14 mouse cellular contexts compared by ENCODE assay signal in genomic region chr17:46255147-46255546, GRCm38 (mm10). TPM values are rescaled to one million over a fixed set of nuclear protein-coding genes. Genes with fewer than 3 reads are reported as not detected.
DNase-seq lines count a peak whose midpoint lies in the region; ATAC-seq lines count a peak whose summit lies in the region.
"Had no signal": no experiment of that assay in that cellular context is flagged by ENCODE, and none has a peak within 500 bp of the region (broad histone marks: within the 10 kb centered on the region; RNA-seq: fewer than 3 reads in every experiment).

No protein-coding gene starts in this region.

- peaks cover 22% of the 10 kb centered on the region for H3K27me3 ChIP-seq in heart, embryonic 11.5 days (ENCODE audit: control insufficient read depth, insufficient read depth, low read length)
- peaks cover 35% of the 10 kb centered on the region for H3K27me3 ChIP-seq in embryonic facial prominence, embryonic 10.5 days (replicated peaks; ENCODE audit: low read depth, poor library complexity, severe bottlenecking)
- peaks cover 9% of the 10 kb centered on the region; the same call in 1 of the 2 replicates for H3K27me3 ChIP-seq in hindbrain, embryonic 11.5 days (ENCODE audit: control insufficient read depth, insufficient read depth, low read length)
- H3K27me3 ChIP-seq in midbrain, embryonic 12.5 days: peaks cover 21% of the 10 kb centered on the region

- no peaks in the 10 kb centered on the region for H3K9me3 ChIP-seq in heart, embryonic 11.5 days (replicated peaks; ENCODE audit: control insufficient read depth, low read length)
- no peaks in the 10 kb centered on the region for H3K9me3 ChIP-seq in embryonic facial prominence, embryonic 10.5 days
- H3K9me3 ChIP-seq in hindbrain, embryonic 11.5 days (ENCODE audit: control insufficient read depth, low read length): no peaks in the 10 kb centered on the region
- no peaks in the 10 kb centered on the region for H3K9me3 ChIP-seq in midbrain, embryonic 12.5 days

- H3K4me1 ChIP-seq in heart, embryonic 11.5 days (ENCODE audit: control insufficient read depth, insufficient read depth, low read length): peaks cover 5% of the 10 kb centered on the region; the same call in 1 of the 2 replicates
- peaks cover 29% of the 10 kb centered on the region for H3K4me1 ChIP-seq in embryonic facial prominence, embryonic 10.5 days
- H3K4me1 ChIP-seq in hindbrain, embryonic 11.5 days (replicated peaks; ENCODE audit: control insufficient read depth, insufficient read depth, low read length): peaks cover 9% of the 10 kb centered on the region; the same call in 1 of the 2 replicates
- peaks cover 20% of the 10 kb centered on the region for H3K4me1 ChIP-seq in midbrain, embryonic 12.5 days

- no peak overlapping the region for H3K4me2 ChIP-seq in heart, embryonic 11.5 days
- H3K4me2 ChIP-seq in hindbrain, embryonic 11.5 days (replicated peaks; ENCODE audit: low read depth, low read length): peak overlapping the region; percentile 99; the same call in 1 of the 2 replicates
- H3K4me2 ChIP-seq in midbrain, embryonic 12.5 days (replicated peaks): peak overlapping the region; percentile 98

- peak overlapping the region; percentile 71; the same call in 1 of the 2 replicates for H3K4me3 ChIP-seq in heart, embryonic 11.5 days (ENCODE audit: low read depth, low read length)
- H3K4me3 ChIP-seq in embryonic facial prominence, embryonic 10.5 days: peak overlapping the region; percentile 80; the same call in 1 of the 2 replicates
- H3K4me3 ChIP-seq in hindbrain, embryonic 11.5 days (ENCODE audit: low read depth, low read length): no peak overlapping the region
- peak overlapping the region; percentile 76 for H3K4me3 ChIP-seq in midbrain, embryonic 12.5 days

- H3K27ac ChIP-seq in heart, embryonic 11.5 days (ENCODE audit: low read depth, low read length): no peak overlapping the region
- no peak overlapping the region for H3K27ac ChIP-seq in embryonic facial prominence, embryonic 10.5 days (replicated peaks)
- no peak overlapping the region for H3K27ac ChIP-seq in hindbrain, embryonic 11.5 days (ENCODE audit: low read depth, low read length)
- H3K27ac ChIP-seq in midbrain, embryonic 12.5 days (replicated peaks): no peak overlapping the region
- H3K27ac ChIP-seq: liver, embryonic 14.5 days had no signal

- ATAC-seq in heart, embryonic 11.5 days (replicated peaks; ENCODE audit: insufficient number of reproducible peaks, low FRiP score, low TSS enrichment): no peak
- ATAC-seq in hindbrain, embryonic 11.5 days (ENCODE audit: low FRiP score): no peak
- ATAC-seq in midbrain, embryonic 12.5 days (ENCODE audit: low FRiP score, low read depth): no peak
- ATAC-seq: activated CD4-positive, CD25-positive, alpha-beta regulatory T cell, adult 4 months had no signal

- no peak for DNase-seq in heart, postnatal 4 days
- DNase-seq in embryonic facial prominence, embryonic 10.5 days (ENCODE audit: low spot score): no peak
- DNase-seq in hindbrain, embryonic 11.5 days (ENCODE audit: low spot score): peak; percentile 11
- DNase-seq in embryo, embryonic 11 days: no peak
- no peak for DNase-seq in gastrocnemius, postnatal 4 days (ENCODE audit: low spot score in 2 of 2)
- DNase-seq in adrenal gland, adult 2 months: no peak
- DNase-seq: kidney, postnatal 10 days; spleen, adult 18-20 months had no signal

- H3K9ac ChIP-seq in heart, embryonic 11.5 days (ENCODE audit: low read depth, low read length): no peak overlapping the region
- H3K9ac ChIP-seq in hindbrain, embryonic 11.5 days (ENCODE audit: low read depth, low read length): no peak overlapping the region
- peak overlapping the region; percentile 20; the same call in 1 of the 2 replicates for H3K9ac ChIP-seq in midbrain, embryonic 12.5 days (replicated peaks)
- H3K9ac ChIP-seq: liver, embryonic 14.5 days had no signal

- 30% methylated on average over 6 of the region's 6 CpGs for WGBS in heart, embryonic 11.5 days (ENCODE audit: insufficient replicate concordance)
- WGBS in embryonic facial prominence, embryonic 10.5 days: 31% methylated on average over 6 of the region's 6 CpGs
- WGBS in hindbrain, embryonic 11.5 days: 27% methylated on average over 6 of the region's 6 CpGs
- WGBS in midbrain, embryonic 12.5 days: 32% methylated on average over 6 of the region's 6 CpGs

- H3K36me3 ChIP-seq in heart, embryonic 11.5 days (ENCODE audit: control insufficient read depth, insufficient read depth, low read length): peaks cover 41% of the 10 kb centered on the region
- H3K36me3 ChIP-seq in embryonic facial prominence, embryonic 10.5 days (replicated peaks): peaks cover 66% of the 10 kb centered on the region
- H3K36me3 ChIP-seq in hindbrain, embryonic 11.5 days (ENCODE audit: control insufficient read depth, insufficient read depth, low read length): peaks cover 10% of the 10 kb centered on the region; the same call in 1 of the 2 replicates
- peaks cover 55% of the 10 kb centered on the region for H3K36me3 ChIP-seq in midbrain, embryonic 12.5 days

RNA-seq across cellular contexts. Expression of gene Lrrc73, which starts 1.8 kb away (rescaled TPM):
- 0.70 and 0.79 TPM in 2 replicates for polyA plus RNA-seq in heart, embryonic 11.5 days (2014; fragmentation: Nextera tagmentation; extraction: Ambion mirVana)
- under 1 TPM; 0.81 to 0.90 TPM for total RNA-seq in heart, postnatal 4 days (2021)
- polyA plus RNA-seq in embryonic facial prominence, embryonic 10.5 days (2016; fragmentation: Nextera tagmentation; extraction: Ambion mirVana): 0.67 and 0.86 TPM in 2 replicates
- polyA plus RNA-seq in hindbrain, embryonic 11.5 days (2014; fragmentation: Nextera tagmentation; extraction: Ambion mirVana): 3.1 and 3.4 TPM in 2 replicates
- polyA plus RNA-seq in midbrain, embryonic 12.5 days (2016; fragmentation: Nextera tagmentation; extraction: Ambion mirVana): 3.3 and 4.2 TPM in 2 replicates
- total RNA-seq in gastrocnemius, postnatal 4 days (2021): 1 to 10 TPM in 1 of 2 experiments, under 1 TPM in 1; 0.73 to 1.1 TPM
- 1 to 10 TPM; 4.1 to 5.6 TPM for total RNA-seq in adrenal gland, adult 2 months (2021)
- polyA plus RNA-seq in adrenal gland, adult 2 months (2012; rRNA removed): 13.8 and 15.5 TPM in 2 replicates

RNA-seq across cellular contexts. Expression of gene Yipf3, which starts 7.3 kb away (rescaled TPM):
- polyA plus RNA-seq in heart, embryonic 11.5 days (2014; fragmentation: Nextera tagmentation; extraction: Ambion mirVana): 77.8 and 83.0 TPM in 2 replicates
- total RNA-seq in heart, postnatal 4 days (2021): 10 to 100 TPM; 64.6 TPM
- polyA plus RNA-seq in embryonic facial prominence, embryonic 10.5 days (2016; fragmentation: Nextera tagmentation; extraction: Ambion mirVana): 66.6 and 70.6 TPM in 2 replicates
- polyA plus RNA-seq in hindbrain, embryonic 11.5 days (2014; fragmentation: Nextera tagmentation; extraction: Ambion mirVana): 64.0 and 64.7 TPM in 2 replicates
- 65.8 and 70.3 TPM in 2 replicates for polyA plus RNA-seq in midbrain, embryonic 12.5 days (2016; fragmentation: Nextera tagmentation; extraction: Ambion mirVana)
- total RNA-seq in gastrocnemius, postnatal 4 days (2021): 10 to 100 TPM; 76.8 to 81.5 TPM
- total RNA-seq in adrenal gland, adult 2 months (2021): 100 to 1,000 TPM; 157 to 198 TPM
- 387 and 511 TPM in 2 replicates for polyA plus RNA-seq in adrenal gland, adult 2 months (2012; rRNA removed)

RNA-seq across cellular contexts. Expression of gene Polr1c, which starts 7.3 kb away (rescaled TPM):
- polyA plus RNA-seq in heart, embryonic 11.5 days (2014; fragmentation: Nextera tagmentation; extraction: Ambion mirVana): 56.0 and 56.1 TPM in 2 replicates
- 10 to 100 TPM; 26.2 to 30.5 TPM for total RNA-seq in heart, postnatal 4 days (2021)
- polyA plus RNA-seq in embryonic facial prominence, embryonic 10.5 days (2016; fragmentation: Nextera tagmentation; extraction: Ambion mirVana): 125 and 130 TPM in 2 replicates
- polyA plus RNA-seq in hindbrain, embryonic 11.5 days (2014; fragmentation: Nextera tagmentation; extraction: Ambion mirVana): 100 and 113 TPM in 2 replicates
- polyA plus RNA-seq in midbrain, embryonic 12.5 days (2016; fragmentation: Nextera tagmentation; extraction: Ambion mirVana): 88.5 and 96.6 TPM in 2 replicates
- total RNA-seq in gastrocnemius, postnatal 4 days (2021): 10 to 100 TPM; 35.1 to 35.6 TPM
- 100 to 1,000 TPM in 1 of 2 experiments, 10 to 100 TPM in 1; 91.3 to 104 TPM for total RNA-seq in adrenal gland, adult 2 months (2021)
- polyA plus RNA-seq in adrenal gland, adult 2 months (2012; rRNA removed): 41.5 and 45.2 TPM in 2 replicates

RNA-seq across cellular contexts. Expression of gene Tjap1, which starts 27.7 kb away (rescaled TPM):
- polyA plus RNA-seq in heart, embryonic 11.5 days (2014; fragmentation: Nextera tagmentation; extraction: Ambion mirVana): 36.8 and 37.0 TPM in 2 replicates
- 10 to 100 TPM; 55.0 to 59.0 TPM for total RNA-seq in heart, postnatal 4 days (2021)
- polyA plus RNA-seq in embryonic facial prominence, embryonic 10.5 days (2016; fragmentation: Nextera tagmentation; extraction: Ambion mirVana): 60.2 and 62.6 TPM in 2 replicates
- polyA plus RNA-seq in hindbrain, embryonic 11.5 days (2014; fragmentation: Nextera tagmentation; extraction: Ambion mirVana): 43.4 and 47.4 TPM in 2 replicates
- 58.0 and 58.8 TPM in 2 replicates for polyA plus RNA-seq in midbrain, embryonic 12.5 days (2016; fragmentation: Nextera tagmentation; extraction: Ambion mirVana)
- 10 to 100 TPM; 79.8 to 90.9 TPM for total RNA-seq in gastrocnemius, postnatal 4 days (2021)
- total RNA-seq in adrenal gland, adult 2 months (2021): 10 to 100 TPM; 44.8 to 51.4 TPM
- polyA plus RNA-seq in adrenal gland, adult 2 months (2012; rRNA removed): 85.3 and 98.6 TPM in 2 replicates

RNA-seq across cellular contexts. Expression of gene Dlk2, which starts 42.1 kb away (rescaled TPM):
- polyA plus RNA-seq in heart, embryonic 11.5 days (2014; fragmentation: Nextera tagmentation; extraction: Ambion mirVana): 0.27 TPM in 1 of 2 replicates, not detected in the other
- 1 to 10 TPM in 1 of 2 experiments, under 1 TPM in 1; 0.95 to 1.1 TPM for total RNA-seq in heart, postnatal 4 days (2021)
- polyA plus RNA-seq in embryonic facial prominence, embryonic 10.5 days (2016; fragmentation: Nextera tagmentation; extraction: Ambion mirVana): 1.5 and 2.0 TPM in 2 replicates
- polyA plus RNA-seq in hindbrain, embryonic 11.5 days (2014; fragmentation: Nextera tagmentation; extraction: Ambion mirVana): 1.3 and 1.8 TPM in 2 replicates
- 1.9 and 3.3 TPM in 2 replicates for polyA plus RNA-seq in midbrain, embryonic 12.5 days (2016; fragmentation: Nextera tagmentation; extraction: Ambion mirVana)
- total RNA-seq in gastrocnemius, postnatal 4 days (2021): 1 to 10 TPM; 1.2 to 1.5 TPM
- under 1 TPM in 1 of 2 experiments, not detected in 1; 0.29 TPM for total RNA-seq in adrenal gland, adult 2 months (2021)
- 0.22 and 0.62 TPM in 2 replicates for polyA plus RNA-seq in adrenal gland, adult 2 months (2012; rRNA removed)
- total RNA-seq: megakaryocyte progenitor cell, adult 5-6 weeks; MEL had no signal
- polyA plus RNA-seq: activated CD4-positive, CD25-positive, alpha-beta regulatory T cell, adult 4 months had no signal
